Mouse (Mus musculus) limb, embryonic 15.5 days (tissue): ENCODE data around the gene Sumo1. TPM values are rescaled to one million over a fixed set of nuclear protein-coding genes. Genes with fewer than 3 reads are reported as not detected.

Experiments used
- ATAC-seq: fragments of 200-750 bp; cut with Nextera tagmentation; 2 replicates; pipeline ENCODE4 v1.8.0; 2017; ENCODE audit warnings: low read depth, moderate TSS enrichment; ENCODE audit not compliant: insufficient number of reproducible peaks, low FRiP score, low TSS enrichment
- H3K27ac ChIP-seq: fragments of 300-500 bp; sonication (generic); 2 replicates; pipeline ENCODE4 v1.5.1; 2015; ENCODE audit warnings: moderate library complexity, mild to moderate bottlenecking, inconsistent platforms
- H3K27me3 ChIP-seq: fragments of 300-500 bp; sonication (generic); 2 replicates; pipeline ENCODE4 v1.6.1; 2015; ENCODE audit warnings: inconsistent platforms
- H3K36me3 ChIP-seq: fragments of 300-500 bp; sonication (generic); 2 replicates; pipeline ENCODE4 v1.6.1; 2015; ENCODE audit warnings: inconsistent platforms
- H3K4me1 ChIP-seq: fragments of 300-500 bp; sonication (generic); 2 replicates; pipeline ENCODE4 v1.6.1; 2015; ENCODE audit warnings: inconsistent platforms
- H3K4me2 ChIP-seq: fragments of 300-500 bp; sonication (generic); 2 replicates; pipeline ENCODE4 v1.6.1; 2015; ENCODE audit warnings: mild to moderate bottlenecking, inconsistent platforms
- H3K4me3 ChIP-seq: fragments of 300-500 bp; sonication (generic); 2 replicates; pipeline ENCODE4 v1.5.1; 2015; ENCODE audit warnings: mild to moderate bottlenecking, inconsistent platforms
- H3K9ac ChIP-seq: fragments of 300-500 bp; sonication (generic); 2 replicates; pipeline ENCODE4 v1.6.1; 2015; ENCODE audit warnings: inconsistent platforms
- H3K9me3 ChIP-seq: fragments of 300-500 bp; sonication (generic); 2 replicates; pipeline ENCODE4 v1.6.1; 2016; ENCODE audit warnings: inconsistent platforms
- WGBS: fragments of 180-500 bp; shearing (Covaris S2); methylation state at CpG from one replicate; pipeline ENCODE4 v1.1.7; 2015; 5-methylcytosine and 5-hydroxymethylcytosine counted together
- polyA plus RNA-seq: library from polyadenylated mRNA; unstranded; fragments of >200 nt; fragmentation: Nextera tagmentation; extraction: Ambion mirVana; gene quantifications from 2 replicates; pipeline ENCODE4 v1.2.1, GENCODE M21; 2015

The Sumo1 gene
- 328 and 365 TPM in 2 replicates for polyA plus RNA-seq

DNA sequence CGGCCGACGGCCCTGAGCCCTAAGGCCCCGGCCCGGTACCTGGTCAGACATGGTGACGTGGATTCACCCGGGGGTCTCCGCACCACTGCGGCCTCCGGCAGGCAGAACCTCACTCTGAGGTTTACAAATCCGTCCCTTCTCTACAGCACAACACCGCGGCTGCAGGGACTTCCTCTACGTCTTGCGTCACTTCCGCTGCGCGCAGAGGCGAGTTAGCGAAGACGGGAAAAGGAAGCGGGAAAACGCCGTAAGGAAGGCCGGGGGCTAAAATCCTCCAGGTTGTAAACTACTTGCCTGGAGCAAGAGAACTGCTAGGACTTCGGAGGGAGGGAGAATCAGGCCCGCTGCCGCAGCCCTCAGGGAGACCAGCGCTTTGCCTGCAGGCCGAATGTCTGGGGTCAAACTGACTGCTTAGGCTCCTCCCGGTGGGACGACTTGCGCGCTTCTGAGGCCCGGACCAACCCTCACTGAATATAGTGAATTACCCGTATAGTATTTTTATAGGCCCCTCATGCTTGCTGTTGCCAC, at the start of gene Sumo1:
TSS of gene Sumo1 (minus strand) at position 194 of the 528 bp plus-strand sequence.
- H3K4me2 ChIP-seq = peak within 1 kb of the TSS; percentile 67
- under 1% methylated on average over 36 of the region's 36 CpGs for WGBS
- peak within 1 kb of the TSS; percentile 98 for H3K27ac ChIP-seq
- H3K4me3 ChIP-seq = peak within 1 kb of the TSS; percentile 97
- H3K4me1 ChIP-seq = peaks cover 8% of the 10 kb centered on the region
- peak within 1 kb of the TSS; percentile 100 for H3K9ac ChIP-seq
- no peaks in the 10 kb centered on the region for H3K36me3 ChIP-seq
- H3K9me3 ChIP-seq = no peaks in the 10 kb centered on the region
- peak; percentile 83 for ATAC-seq
- no peaks in the 10 kb centered on the region for H3K27me3 ChIP-seq

DNA sequence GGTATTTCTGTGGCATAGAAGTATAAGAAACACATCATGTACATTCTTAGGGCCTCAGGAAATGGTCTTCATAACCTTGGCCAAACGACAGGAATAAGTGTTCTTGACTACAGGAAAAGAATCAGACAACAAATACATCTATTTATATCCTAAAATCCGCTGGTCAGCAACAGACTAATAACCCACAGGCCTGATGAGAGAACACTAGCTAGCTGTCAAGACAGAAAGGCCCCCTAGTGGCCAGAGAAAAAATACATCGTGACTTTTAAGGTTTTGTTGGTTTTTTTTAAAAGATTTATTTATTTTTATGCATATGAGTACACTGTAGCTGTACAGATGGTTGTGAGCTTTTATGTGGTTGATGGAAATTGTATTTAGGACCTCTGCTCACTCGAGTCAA, 49.3 kb upstream of the Sumo1 start:
- Histone ChIP-seq H3K36me3 (peaks cover 24% of the 10 kb centered on the region), H3K9me3 (no peaks in the 10 kb centered on the region), H3K4me3 (no peak overlapping the region), H3K9ac (no peak overlapping the region), H3K4me2 (no peak overlapping the region), H3K27ac (peak overlapping the region; percentile 30; the same call in 1 of the 2 replicates), H3K4me1 (no peaks in the 10 kb centered on the region), H3K27me3 (no peaks in the 10 kb centered on the region)
- no peak for ATAC-seq
- WGBS = 49% methylated on average over 4 of the region's 4 CpGs

DNA sequence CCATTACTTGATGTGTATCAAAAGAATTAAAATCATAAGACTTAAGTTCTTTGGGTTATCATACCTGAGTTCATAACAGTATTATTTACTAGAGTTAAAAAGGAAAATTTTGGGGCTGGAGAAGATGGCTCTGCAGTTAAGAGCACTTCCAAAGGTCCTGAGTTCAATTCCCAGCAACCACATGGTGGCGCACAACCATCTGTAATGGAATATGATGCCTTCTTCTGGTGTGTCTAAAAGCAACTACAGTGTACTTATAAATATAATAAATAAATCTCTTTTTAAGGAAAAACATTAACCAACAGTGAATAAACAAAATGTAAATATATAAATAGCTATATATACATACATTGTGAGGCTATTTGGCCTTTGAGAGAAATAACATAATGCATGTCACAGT, 31.1 kb upstream of the Sumo1 start:
- Histone ChIP-seq H3K27me3 (no peaks in the 10 kb centered on the region), H3K4me2 (no peak overlapping the region), H3K36me3 (peaks cover 75% of the 10 kb centered on the region), H3K27ac (no peak overlapping the region), H3K4me3 (no peak overlapping the region), H3K9ac (no peak overlapping the region), H3K9me3 (no peaks in the 10 kb centered on the region), H3K4me1 (no peaks in the 10 kb centered on the region)
- 95% methylated on average over 1 of the region's 1 CpGs for WGBS
- no peak for ATAC-seq

DNA sequence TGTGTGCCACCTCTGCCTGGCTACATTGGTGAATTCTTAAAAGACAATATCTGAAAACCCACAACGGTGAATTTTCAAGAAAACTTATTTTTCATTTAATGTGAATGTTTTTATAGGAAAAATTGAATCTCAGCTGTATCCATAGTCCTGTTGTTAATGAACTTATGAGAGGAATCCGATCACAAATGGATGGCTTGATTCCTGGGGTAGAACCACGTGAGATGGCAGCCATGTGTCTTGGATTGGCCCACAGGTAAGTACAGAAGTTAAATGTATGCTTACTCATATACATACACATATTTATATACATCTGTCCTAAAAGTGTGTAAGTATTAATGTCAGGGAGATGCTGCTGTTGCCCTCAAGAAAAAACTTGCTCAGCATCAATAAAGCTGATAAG, 27.6 kb upstream of the Sumo1 start:
- H3K4me1 ChIP-seq = no peaks in the 10 kb centered on the region
- 97% methylated on average over 3 of the region's 3 CpGs for WGBS
- no peak overlapping the region for H3K9ac ChIP-seq
- no peak overlapping the region for H3K4me3 ChIP-seq
- H3K9me3 ChIP-seq = no peaks in the 10 kb centered on the region
- H3K27ac ChIP-seq = no peak overlapping the region
- H3K36me3 ChIP-seq = peaks cover 75% of the 10 kb centered on the region
- H3K27me3 ChIP-seq = no peaks in the 10 kb centered on the region
- ATAC-seq = no peak
- no peak overlapping the region for H3K4me2 ChIP-seq

DNA sequence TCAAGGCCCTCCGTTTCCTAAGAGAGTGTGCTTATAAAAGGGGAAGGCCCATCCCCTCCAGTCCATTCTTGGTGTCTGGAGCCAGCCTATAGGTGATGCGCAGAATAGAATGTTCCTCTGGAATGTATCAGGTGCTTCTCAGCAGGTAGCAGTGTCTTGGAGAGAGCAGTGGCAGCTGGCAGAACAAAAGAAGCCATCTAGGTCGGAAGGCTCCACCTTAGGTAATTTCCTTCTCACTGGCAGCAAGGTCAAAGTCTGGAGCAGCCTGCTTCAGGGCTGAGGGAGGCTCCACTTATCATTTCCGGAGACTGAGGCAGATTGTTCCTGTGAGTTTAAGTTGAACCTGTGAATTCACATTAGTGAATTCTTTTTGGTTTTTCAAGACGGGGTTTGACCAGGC, 27.1 kb upstream of the Sumo1 start:
- H3K9me3 ChIP-seq = no peaks in the 10 kb centered on the region
- peaks cover 79% of the 10 kb centered on the region for H3K36me3 ChIP-seq

DNA sequence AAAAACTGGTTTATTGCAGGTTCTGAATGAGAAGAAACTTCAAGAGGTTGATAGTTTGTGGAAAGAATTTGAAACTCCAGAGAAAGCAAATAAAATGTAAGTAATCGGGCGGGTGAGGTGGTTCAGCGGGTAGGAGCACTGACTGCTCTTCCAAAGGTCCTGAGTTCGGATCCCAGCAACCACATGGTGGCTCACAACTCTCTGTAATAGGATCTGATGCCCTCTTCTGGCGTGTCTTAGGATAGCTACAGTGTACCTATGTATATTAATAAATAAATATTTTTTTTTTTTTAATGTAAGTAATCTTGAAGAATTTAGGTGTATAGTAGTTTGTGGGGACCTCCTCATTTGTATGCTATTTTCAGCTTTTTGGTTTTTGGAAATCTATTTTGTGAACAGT, 19.8 kb upstream of the Sumo1 start:
- Histone ChIP-seq H3K4me3 (no peak overlapping the region), H3K27ac (no peak overlapping the region), H3K9ac (no peak overlapping the region), H3K9me3 (no peaks in the 10 kb centered on the region), H3K4me1 (peaks cover 17% of the 10 kb centered on the region), H3K4me2 (no peak overlapping the region), H3K27me3 (no peaks in the 10 kb centered on the region), H3K36me3 (peaks cover 33% of the 10 kb centered on the region)
- 89% methylated on average over 5 of the region's 5 CpGs for WGBS
- ATAC-seq = no peak

More for the DNA sequence above, 27.1 kb upstream of the Sumo1 start:
- Histone ChIP-seq H3K4me3 (no peak overlapping the region), H3K27me3 (no peaks in the 10 kb centered on the region), H3K4me2 (no peak overlapping the region), H3K27ac (no peak overlapping the region), H3K9ac (no peak overlapping the region), H3K4me1 (no peaks in the 10 kb centered on the region)
- WGBS = 82% methylated on average over 5 of the region's 5 CpGs
- ATAC-seq = no peak

DNA sequence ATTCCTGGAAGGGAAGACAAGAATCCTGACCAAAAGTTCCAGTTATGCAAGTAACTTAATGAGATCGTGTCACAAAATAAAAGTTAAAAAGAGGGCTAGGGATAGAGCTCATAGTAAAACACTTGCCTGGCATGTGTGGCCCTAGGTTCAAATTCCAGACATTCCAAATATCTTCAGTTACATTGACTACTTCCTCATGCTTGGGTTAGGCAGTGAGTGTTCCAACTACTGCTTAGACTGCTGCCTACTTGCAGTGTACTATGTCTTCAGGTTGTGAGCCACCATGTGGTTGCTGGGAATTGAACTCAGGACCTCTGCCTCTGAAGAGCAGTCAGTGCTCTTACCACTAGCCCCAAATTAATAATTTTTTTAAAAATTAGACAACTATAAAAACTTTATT, 16.9 kb upstream of the Sumo1 start:
- Histone ChIP-seq H3K9ac (no peak overlapping the region), H3K9me3 (no peaks in the 10 kb centered on the region), H3K4me2 (no peak overlapping the region), H3K4me3 (no peak overlapping the region), H3K27ac (no peak overlapping the region), H3K4me1 (peaks cover 17% of the 10 kb centered on the region), H3K27me3 (no peaks in the 10 kb centered on the region), H3K36me3 (peaks cover 11% of the 10 kb centered on the region)
- WGBS = 43% methylated on average over 1 of the region's 1 CpGs
- ATAC-seq = no peak

DNA sequence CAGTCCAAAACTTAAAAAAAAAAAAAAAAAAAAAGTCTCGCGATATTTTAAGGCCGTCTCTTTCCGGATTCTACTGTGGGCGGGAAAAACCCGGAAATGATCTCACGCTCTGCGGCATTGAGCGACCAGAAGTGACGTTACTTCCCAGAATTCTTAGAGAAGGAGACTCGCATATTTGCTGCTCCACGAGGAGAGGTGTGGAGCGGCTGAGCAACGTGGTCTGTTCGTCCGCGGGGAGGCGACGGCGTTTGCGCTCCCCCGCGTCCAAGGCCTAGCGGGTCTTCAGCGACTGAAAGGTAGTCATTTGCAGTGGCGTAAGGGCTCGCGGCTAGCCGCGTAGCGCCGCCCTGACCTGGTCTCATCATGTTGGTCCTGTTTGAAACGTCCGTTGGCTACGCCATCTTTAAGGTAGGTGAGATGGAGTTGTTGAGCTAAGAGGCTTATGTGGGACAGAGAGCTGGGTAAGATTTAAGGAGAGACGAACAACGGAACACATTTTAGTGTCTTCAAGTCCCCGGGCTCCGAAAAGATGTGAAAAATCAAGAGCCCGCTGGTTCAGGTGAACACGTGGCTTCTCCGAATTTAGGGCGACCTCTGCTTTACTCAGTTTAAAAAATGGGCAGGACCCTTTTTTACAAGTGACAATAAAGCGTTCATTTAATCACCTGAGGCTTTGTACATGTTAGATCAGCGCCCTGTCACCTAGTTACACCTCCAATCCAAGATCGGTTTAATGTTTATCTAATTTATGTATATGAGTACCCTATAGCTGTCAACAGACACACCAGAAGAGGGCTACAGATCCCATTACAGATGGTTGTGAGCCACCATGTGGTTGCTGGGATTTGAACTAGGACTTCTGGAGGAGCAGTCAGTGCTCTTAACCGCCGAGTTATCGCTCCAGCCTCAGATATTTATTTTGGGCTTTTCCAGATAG, 14.5 kb upstream of the Sumo1 start, which contains the start of gene Nop58:
TSS of gene Nop58 (plus strand) at position 153 of the 937 bp plus-strand sequence.
- H3K4me3 ChIP-seq = peak within 1 kb of the TSS; percentile 84
- H3K9me3 ChIP-seq = no peaks in the 10 kb centered on the region
- peaks cover 5% of the 10 kb centered on the region; the same call in 1 of the 2 replicates for H3K36me3 ChIP-seq
- WGBS = under 1% methylated on average over 49 of the region's 49 CpGs
- no peaks in the 10 kb centered on the region for H3K27me3 ChIP-seq
- H3K27ac ChIP-seq = peak within 1 kb of the TSS; percentile 93
- peaks cover 17% of the 10 kb centered on the region for H3K4me1 ChIP-seq
- peak within 1 kb of the TSS; percentile 76 for H3K4me2 ChIP-seq
- peak within 1 kb of the TSS; percentile 74 for H3K9ac ChIP-seq
- peak; percentile 97 for ATAC-seq

DNA sequence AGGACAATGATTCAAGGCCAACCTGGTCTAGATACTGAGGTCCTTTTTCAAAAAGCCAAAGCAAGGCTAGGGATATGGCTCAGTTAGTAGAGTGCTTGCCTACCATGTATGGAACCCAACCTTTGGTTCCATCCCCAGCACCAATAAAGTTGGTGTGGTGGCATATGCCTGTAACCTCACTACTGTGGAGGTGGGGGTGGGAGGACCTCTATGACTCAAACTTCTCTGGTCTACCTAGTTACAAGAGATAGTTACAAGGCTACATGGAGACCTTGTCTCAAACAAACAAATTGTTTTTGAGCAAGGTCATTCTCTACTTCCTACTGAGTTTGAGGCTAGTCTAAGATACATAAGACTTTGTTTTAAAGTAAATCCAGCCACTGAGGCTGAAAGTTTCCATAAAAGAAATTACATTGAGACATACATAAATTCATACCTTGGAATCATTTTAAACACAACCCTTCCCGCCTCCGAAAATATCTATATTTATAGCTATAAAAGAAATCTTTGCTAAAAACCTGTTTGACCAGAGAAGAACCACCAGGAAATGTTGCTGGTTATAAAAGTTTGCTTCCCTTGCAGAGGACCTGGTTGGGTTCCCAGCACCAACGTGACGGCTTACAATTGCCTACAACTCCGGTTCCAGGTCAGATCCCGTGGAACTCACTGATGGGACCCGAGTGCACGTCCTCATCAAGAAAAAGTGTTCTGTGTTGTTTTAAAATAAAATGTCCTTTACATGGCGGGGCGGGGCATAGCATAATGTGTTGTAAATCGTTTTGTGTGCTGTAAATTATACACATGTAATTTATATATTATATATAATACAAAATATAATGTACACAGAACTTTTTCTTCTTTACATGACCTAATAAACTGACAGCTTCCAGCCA, 13.5 kb upstream of the Sumo1 start:
- Histone ChIP-seq H3K9me3 (no peaks in the 10 kb centered on the region), H3K27ac (peak overlapping the region; percentile 81), H3K4me1 (peaks cover 17% of the 10 kb centered on the region), H3K4me3 (peak overlapping the region; percentile 84), H3K36me3 (no peaks in the 10 kb centered on the region), H3K9ac (no peak overlapping the region), H3K27me3 (no peaks in the 10 kb centered on the region), H3K4me2 (peak overlapping the region; percentile 69)
- ATAC-seq = no peak
- 7% methylated on average over 11 of the region's 11 CpGs for WGBS

DNA sequence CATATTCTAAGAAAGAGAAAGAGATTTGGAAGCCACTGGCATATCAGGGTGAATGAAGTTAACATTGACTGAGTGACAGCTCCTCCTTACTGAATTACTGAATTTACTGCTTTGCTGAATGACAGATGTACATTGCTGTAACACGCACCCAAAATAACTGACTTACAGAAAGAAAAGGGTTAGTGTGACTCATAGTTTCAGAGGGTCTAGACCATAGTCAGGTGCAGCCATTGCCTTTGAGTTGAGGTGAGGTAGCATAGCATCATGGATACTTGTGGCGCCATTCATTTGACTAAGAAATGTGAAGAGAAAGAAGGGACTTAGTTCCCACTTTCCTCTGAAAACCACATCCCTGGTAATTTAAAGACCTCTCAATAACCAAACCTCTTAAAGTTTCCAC, 3.0 kb upstream of the Sumo1 start:
- no peak for ATAC-seq
- Histone ChIP-seq H3K27ac (no peak overlapping the region), H3K4me1 (peaks cover 8% of the 10 kb centered on the region), H3K27me3 (no peaks in the 10 kb centered on the region), H3K9me3 (no peaks in the 10 kb centered on the region), H3K4me3 (no peak overlapping the region), H3K36me3 (no peaks in the 10 kb centered on the region), H3K9ac (no peak overlapping the region), H3K4me2 (no peak overlapping the region)
- WGBS = 95% methylated on average over 2 of the region's 2 CpGs

DNA sequence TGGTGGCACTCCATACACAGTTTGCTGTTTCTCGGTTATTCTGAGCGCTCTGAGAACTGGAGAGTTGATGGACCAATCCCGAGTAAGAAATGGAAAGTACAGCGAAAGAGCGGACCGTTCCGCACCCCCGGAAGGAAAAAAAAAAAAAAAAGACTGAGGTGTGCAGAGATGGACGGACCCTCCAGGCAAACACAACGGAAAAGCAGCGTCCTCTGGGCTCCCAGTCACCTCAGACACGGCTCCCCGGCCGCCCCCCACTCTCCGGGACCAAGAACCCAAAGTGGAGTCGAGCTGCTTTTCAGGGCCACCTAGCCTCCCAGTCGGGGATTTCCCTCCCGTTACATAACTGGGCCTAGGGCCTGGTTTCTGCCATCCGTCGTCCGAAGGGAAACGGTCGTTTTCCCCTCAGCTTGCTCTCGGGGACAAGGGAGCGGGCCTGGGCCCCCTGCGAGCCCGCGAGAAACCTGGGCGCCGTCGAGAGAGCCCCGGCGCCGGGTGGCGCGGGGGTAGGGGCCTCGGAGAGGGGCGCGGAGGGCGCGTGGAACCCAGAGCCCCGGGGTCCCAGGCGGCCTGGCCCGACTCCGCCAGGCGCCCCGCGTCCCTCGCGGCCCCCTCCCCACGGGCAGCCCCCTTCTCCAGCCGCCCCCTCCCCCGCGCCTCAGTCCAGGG, 538 bp downstream of the Sumo1 start:
- Histone ChIP-seq H3K9ac (peak overlapping the region; percentile 100), H3K4me2 (peak overlapping the region; percentile 67), H3K27me3 (no peaks in the 10 kb centered on the region), H3K4me3 (peak overlapping the region; percentile 97), H3K9me3 (no peaks in the 10 kb centered on the region), H3K36me3 (no peaks in the 10 kb centered on the region), H3K27ac (peak overlapping the region; percentile 98), H3K4me1 (peaks cover 8% of the 10 kb centered on the region)
- WGBS = under 1% methylated on average over 52 of the region's 54 CpGs
- ATAC-seq = peak; percentile 40
